Mouse (Mus musculus): Measurements from ENCODE around the gene Capn12. TPM values are rescaled to one million over a fixed set of nuclear protein-coding genes. Genes with fewer than 3 reads are reported as not detected.
A peak's percentile ranks its signal among the peaks of the same experiment; 100 is the strongest.

Capn12 gene
- polyA plus RNA-seq, 1 experiment, result not detected

DNA sequence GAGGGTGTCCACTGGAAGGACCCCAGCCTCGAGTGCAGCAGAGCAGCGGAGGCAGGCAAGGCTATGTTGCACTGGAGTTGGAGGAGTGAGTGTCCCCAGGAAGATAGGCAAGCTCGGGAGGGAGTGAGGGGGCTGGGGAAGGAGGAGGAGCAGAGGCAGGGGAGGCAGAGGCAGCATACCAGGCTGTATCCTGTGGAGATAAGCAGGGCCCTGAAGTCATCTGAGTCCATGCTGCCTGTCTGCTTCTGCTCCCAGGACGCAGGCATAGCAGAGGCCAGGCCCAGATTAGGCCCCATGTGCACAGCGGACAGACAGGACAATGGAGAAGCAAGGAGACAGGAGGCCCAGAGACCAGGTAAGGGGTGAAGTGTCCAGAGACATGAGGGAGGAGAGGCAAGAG is 13.7 kb downstream of the Capn12 start:
- Histone ChIP-seq H3K27ac (ENCODE audit: insufficient read depth, low read depth, low read length) (no peak overlapping the region), H3K4me1 (ENCODE audit: control insufficient read depth, insufficient read depth, low read length) (no peaks in the 10 kb centered on the region), H3K4me3 (ENCODE audit: insufficient read depth, low read length) (no peak overlapping the region)
- no peak for TF ChIP-seq CTCF (IDR thresholded peaks at IDR 0.05; ENCODE audit: low read depth, low read length)
- no peak for TF ChIP-seq POLR2A (IDR thresholded peaks at IDR 0.05; ENCODE audit: borderline replicate concordance, low read depth, low read length)

DNA sequence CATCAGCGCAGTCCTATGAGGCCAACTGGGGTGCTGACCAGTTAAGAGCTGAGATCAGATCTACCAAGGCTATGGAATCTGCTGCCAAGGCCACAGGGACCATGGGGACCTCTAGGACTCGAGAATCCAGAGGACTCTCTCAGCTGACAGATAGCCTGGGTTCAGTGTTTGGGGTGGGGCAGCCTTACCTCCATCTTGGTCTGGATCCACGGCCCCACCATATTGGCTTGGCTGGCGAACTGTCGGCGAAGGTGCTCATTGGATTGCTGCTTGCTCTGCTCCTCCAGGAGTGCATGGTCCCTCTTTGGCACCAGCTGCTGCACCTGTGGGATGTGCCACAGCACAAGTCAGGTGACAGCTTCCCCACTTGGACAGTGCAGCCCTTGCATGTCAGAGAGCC is 16.4 kb downstream of the Capn12 start:
- Histone ChIP-seq H3K27ac (ENCODE audit: insufficient read depth, low read depth, low read length) (no peak overlapping the region), H3K4me3 (ENCODE audit: insufficient read depth, low read length) (no peak overlapping the region), H3K4me1 (ENCODE audit: control insufficient read depth, insufficient read depth, low read length) (no peaks in the 10 kb centered on the region)
- no peak for TF ChIP-seq CTCF (IDR thresholded peaks at IDR 0.05; ENCODE audit: low read depth, low read length)
- TF ChIP-seq POLR2A (IDR thresholded peaks at IDR 0.05; ENCODE audit: borderline replicate concordance, low read depth, low read length), result no peak

DNA sequence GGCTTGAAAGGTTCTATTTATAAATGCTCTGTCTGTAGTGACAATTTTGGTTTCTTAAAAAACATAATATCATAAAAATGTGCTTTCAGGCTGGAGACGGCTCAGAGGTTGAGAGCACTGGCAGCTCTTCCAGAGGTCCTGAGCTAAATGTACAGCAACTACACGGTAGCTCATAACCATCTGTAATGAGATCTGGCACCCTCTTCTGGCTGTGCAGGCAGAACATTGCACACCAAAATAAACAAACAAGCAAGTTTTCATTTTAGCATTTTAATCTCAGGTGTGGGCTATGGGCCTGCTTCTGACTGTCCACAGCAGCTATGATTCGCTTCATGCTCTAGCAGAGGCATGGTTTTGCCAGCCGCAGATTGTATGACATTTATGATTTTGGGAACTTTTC is 18.8 kb downstream of the Capn12 start:
- no peak for TF ChIP-seq CTCF (IDR thresholded peaks at IDR 0.05; ENCODE audit: low read depth, low read length)
- no peak for TF ChIP-seq POLR2A (IDR thresholded peaks at IDR 0.05; ENCODE audit: borderline replicate concordance, low read depth, low read length)
- Histone ChIP-seq H3K4me1 (ENCODE audit: control insufficient read depth, insufficient read depth, low read length) (peaks cover 6% of the 10 kb centered on the region), H3K27ac (ENCODE audit: insufficient read depth, low read depth, low read length) (no peak overlapping the region), H3K4me3 (ENCODE audit: insufficient read depth, low read length) (no peak overlapping the region)

DNA sequence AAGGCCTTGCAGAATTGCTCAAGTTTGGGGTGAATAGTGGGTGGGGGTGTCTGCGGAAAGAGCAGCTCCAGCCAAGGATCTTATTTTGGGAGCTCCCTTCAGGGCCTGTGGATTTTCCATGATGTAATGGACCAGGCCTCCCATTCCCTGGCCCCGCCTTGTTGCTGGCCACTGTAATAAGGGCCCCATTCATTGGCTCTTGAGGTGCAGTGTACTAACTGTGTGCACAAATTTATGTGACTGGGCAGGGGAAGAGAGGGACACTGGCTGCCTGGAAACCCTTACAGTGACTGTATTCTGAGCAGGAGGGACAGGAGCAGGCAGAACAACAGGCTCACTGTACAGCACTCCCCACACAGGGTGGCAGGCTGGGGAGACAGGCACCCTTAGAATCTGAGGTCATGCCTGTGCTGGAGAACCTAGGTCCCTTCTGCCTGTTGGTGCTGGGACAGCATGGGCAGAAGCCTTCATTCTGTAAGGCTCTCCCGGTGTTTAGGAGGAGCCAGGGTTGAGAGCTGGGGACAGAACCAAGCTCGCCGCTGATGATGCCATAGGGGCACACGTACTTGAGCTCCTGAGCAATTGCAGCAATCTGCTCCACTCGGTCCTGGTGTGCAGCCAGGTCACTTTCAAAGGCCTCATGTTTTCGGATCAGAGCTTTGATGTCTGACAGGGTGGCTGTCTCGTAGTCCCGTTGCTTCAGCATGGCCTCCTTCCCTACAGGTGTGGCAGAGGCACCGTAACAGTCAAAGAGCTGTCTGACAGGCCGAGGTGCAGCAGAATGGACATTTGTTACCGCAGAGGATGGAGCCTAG is 20.3 kb downstream of the Capn12 start:
- H3K27ac ChIP-seq (ENCODE audit: insufficient read depth, low read depth, low read length), result no peak overlapping the region
- no peak for TF ChIP-seq CTCF (IDR thresholded peaks at IDR 0.05; ENCODE audit: low read depth, low read length)
- TF ChIP-seq POLR2A (IDR thresholded peaks at IDR 0.05; ENCODE audit: borderline replicate concordance, low read depth, low read length), result no peak
- H3K4me3 ChIP-seq (ENCODE audit: insufficient read depth, low read length), result no peak overlapping the region
- H3K4me1 ChIP-seq (ENCODE audit: control insufficient read depth, insufficient read depth, low read length), result peaks cover 17% of the 10 kb centered on the region

DNA sequence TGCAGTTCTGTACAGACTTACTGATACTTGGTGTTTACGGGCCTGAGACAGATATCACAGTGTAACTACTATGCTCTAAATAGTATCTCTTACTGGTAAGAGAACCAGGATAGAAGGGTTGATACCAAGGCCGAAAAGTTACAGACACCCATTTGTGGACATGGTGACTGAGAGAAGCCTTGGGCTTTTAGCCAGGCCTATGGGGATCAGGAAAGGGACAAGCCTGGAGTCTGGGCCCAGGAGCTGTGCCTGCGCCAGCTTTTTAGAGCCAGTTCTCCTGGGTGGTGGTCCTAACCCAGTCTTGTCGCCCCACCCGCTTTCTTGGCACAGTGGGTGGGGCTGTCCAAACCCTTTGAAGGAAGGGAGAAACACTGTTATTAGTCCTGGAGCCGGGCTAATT is 21.0 kb downstream of the Capn12 start:
- TF ChIP-seq CTCF (IDR thresholded peaks at IDR 0.05; ENCODE audit: low read depth, low read length), result no peak
- TF ChIP-seq POLR2A (IDR thresholded peaks at IDR 0.05; ENCODE audit: borderline replicate concordance, low read depth, low read length), result no peak
- Histone ChIP-seq H3K4me3 (ENCODE audit: insufficient read depth, low read length) (no peak overlapping the region), H3K27ac (ENCODE audit: insufficient read depth, low read depth, low read length) (no peak overlapping the region), H3K4me1 (ENCODE audit: control insufficient read depth, insufficient read depth, low read length) (peaks cover 23% of the 10 kb centered on the region)

DNA sequence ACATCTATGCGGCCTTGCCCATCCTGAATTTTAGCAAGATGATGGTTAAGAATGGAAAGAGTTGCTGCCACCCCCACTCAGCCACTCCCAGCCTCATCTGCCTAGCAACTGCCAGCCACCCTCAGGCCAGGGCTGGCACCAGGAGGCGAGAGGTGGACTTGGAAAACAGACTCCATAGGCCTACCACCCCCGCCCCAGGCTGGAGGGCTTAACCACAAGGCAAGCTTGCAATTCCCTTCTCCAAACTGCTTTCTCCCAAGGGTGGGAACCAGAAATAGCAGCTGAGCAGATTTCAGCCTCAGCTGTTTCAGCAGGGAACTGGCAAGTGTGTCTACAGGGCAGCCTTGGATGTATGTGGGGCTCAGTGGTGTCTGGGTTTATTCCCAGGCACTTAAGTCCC is 21.6 kb downstream of the Capn12 start:
- no peak overlapping the region for H3K27ac ChIP-seq (ENCODE audit: insufficient read depth, low read depth, low read length)
- peaks cover 28% of the 10 kb centered on the region for H3K4me1 ChIP-seq (ENCODE audit: control insufficient read depth, insufficient read depth, low read length)
- H3K4me3 ChIP-seq (ENCODE audit: insufficient read depth, low read length), result no peak overlapping the region
- TF ChIP-seq POLR2A (IDR thresholded peaks at IDR 0.05; ENCODE audit: borderline replicate concordance, low read depth, low read length) (no peak), CTCF (IDR thresholded peaks at IDR 0.05; ENCODE audit: low read depth, low read length) (no peak)

DNA sequence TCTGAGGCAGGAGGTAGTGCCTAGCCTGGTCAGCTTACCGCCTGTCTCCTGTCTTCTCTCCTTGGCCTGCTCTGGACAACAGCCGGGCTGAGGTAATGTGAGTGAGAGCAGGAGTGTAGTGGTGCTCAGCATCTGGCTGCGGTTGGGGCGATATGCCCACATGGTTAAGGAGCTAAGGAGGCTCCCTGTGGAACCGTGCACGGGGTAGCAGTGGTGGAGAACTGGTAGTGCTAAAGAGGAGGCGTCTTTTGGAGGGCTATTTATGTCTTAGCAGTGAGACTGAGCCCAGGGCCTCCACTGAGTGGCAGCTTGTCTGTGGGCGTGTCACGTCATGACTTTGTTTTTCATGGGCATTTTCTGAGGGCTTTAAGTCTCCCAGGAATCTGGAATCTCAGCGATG is 22.6 kb downstream of the Capn12 start:
- peaks cover 38% of the 10 kb centered on the region for H3K4me1 ChIP-seq (ENCODE audit: control insufficient read depth, insufficient read depth, low read length)
- TF ChIP-seq POLR2A (IDR thresholded peaks at IDR 0.05; ENCODE audit: borderline replicate concordance, low read depth, low read length), result no peak
- TF ChIP-seq CTCF (IDR thresholded peaks at IDR 0.05; ENCODE audit: low read depth, low read length), result no peak
- H3K27ac ChIP-seq (ENCODE audit: insufficient read depth, low read depth, low read length), result no peak overlapping the region

DNA sequence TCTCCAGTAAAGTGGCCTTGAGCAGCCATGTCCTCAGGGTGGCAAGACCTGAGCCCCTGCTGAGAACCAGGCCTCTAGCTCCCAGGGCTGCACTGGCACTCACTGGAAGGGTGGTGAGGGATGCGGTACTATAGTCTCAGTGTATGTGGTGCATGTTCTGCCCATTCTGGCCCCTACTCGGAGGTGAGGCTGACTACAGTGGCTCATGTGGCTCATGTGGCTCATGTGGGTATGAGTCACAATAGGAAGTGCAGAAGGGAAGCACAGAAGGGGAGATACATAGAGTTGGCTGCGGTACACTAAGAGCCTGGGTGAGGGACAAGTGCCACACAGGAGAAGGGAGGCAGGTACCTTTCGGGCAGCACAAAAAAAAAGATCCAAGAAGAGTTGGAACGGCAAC is 26.0 kb downstream of the Capn12 start:
- peak overlapping the region; percentile 33 for H3K4me3 ChIP-seq (ENCODE audit: insufficient read depth, low read length)
- peak overlapping the region; percentile 91 for H3K27ac ChIP-seq (ENCODE audit: insufficient read depth, low read depth, low read length)
- H3K4me1 ChIP-seq (ENCODE audit: control insufficient read depth, insufficient read depth, low read length), result peaks cover 38% of the 10 kb centered on the region
- TF ChIP-seq CTCF (IDR thresholded peaks at IDR 0.05; ENCODE audit: low read depth, low read length) (no peak), POLR2A (IDR thresholded peaks at IDR 0.05; ENCODE audit: borderline replicate concordance, low read depth, low read length) (no peak)

More for the DNA sequence above, 22.6 kb downstream of the Capn12 start:
- H3K4me3 ChIP-seq (ENCODE audit: insufficient read depth, low read length), result no peak overlapping the region

DNA sequence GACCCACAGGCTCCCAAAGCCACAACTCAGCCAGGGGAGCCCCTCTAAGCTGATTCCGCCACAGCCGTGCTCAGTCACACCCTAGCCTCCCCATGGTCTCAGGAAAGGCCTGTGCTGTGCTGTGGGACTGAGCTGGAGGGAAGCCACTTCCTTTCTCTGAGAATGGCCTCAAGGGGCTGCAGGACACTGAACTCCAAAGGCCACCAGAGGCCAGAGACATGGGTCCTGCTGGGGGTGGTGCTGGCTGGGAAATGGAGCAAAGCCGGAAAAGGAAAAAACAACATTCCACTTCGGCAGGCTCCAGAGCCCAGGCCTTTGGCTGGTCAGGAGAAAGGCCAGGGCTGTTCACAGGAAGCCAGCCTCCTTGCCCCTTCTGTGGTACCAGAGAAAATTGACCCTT is 30.4 kb downstream of the Capn12 start:
- Histone ChIP-seq H3K4me1 (ENCODE audit: control insufficient read depth, insufficient read depth, low read length) (peaks cover 20% of the 10 kb centered on the region), H3K4me3 (ENCODE audit: insufficient read depth, low read length) (no peak overlapping the region), H3K27ac (ENCODE audit: insufficient read depth, low read depth, low read length) (no peak overlapping the region)
- TF ChIP-seq CTCF (IDR thresholded peaks at IDR 0.05; ENCODE audit: low read depth, low read length) (no peak), POLR2A (IDR thresholded peaks at IDR 0.05; ENCODE audit: borderline replicate concordance, low read depth, low read length) (no peak)

DNA sequence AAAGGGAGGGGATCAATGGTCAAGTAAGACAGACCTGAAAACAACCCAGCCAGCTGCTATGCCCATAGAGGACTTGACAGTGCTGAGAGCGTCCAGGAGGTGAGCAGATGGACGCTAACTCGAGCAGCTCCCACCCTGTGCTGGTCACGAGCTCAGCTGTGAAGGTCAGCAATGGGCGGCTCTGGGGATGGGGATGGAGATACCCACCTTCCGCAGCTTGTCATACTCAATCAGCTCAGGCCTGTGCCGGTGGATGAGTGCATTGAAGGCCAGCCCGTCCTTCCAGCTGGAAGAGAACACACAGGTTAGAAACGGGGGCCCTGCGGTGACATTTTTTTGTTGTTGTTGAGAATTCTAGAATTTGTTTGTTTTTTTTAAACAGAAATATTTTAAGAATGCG is 31.9 kb downstream of the Capn12 start:
- TF ChIP-seq POLR2A (IDR thresholded peaks at IDR 0.05; ENCODE audit: borderline replicate concordance, low read depth, low read length), result no peak
- no peak for TF ChIP-seq CTCF (IDR thresholded peaks at IDR 0.05; ENCODE audit: low read depth, low read length)
- H3K4me3 ChIP-seq (ENCODE audit: insufficient read depth, low read length), result no peak overlapping the region
- no peak overlapping the region for H3K27ac ChIP-seq (ENCODE audit: insufficient read depth, low read depth, low read length)
- peaks cover 16% of the 10 kb centered on the region for H3K4me1 ChIP-seq (ENCODE audit: control insufficient read depth, insufficient read depth, low read length)
